Mouse (Mus musculus): ENCODE results near the gene Fbxw2. TPM values are rescaled to one million over a fixed set of nuclear protein-coding genes. Genes with fewer than 3 reads are reported as not detected.
"Not testable (repeated sequence)": the region's sequence is repeated elsewhere in the genome, so short reads cannot be mapped to it uniquely, and the experiment has no call there.

The Fbxw2 gene
- polyA plus RNA-seq, 1 experiment from 2014 or later: 71.1 TPM

GRCm38 (mm10) chr2:34826460-34827231 is 535 bp upstream of the Fbxw2 start:
- WGBS: 33% methylated on average over 20 of the region's 21 CpGs
- Histone ChIP-seq H3K9ac (ENCODE audit: low read length) (peak overlapping the region; percentile 98), H3K36me3 (ENCODE audit: control insufficient read depth, insufficient read depth) (peaks cover 8% of the 10 kb centered on the region; the same call in 1 of the 2 replicates), H3K4me1 (ENCODE audit: control insufficient read depth, insufficient read depth, low read length) (peaks cover 13% of the 10 kb centered on the region), H3K9me3 (replicated peaks; ENCODE audit: control insufficient read depth, low read length) (no peaks in the 10 kb centered on the region), H3K4me2 (ENCODE audit: low read depth, low read length) (peak overlapping the region; percentile 72), H3K4me3 (ENCODE audit: low read length) (peak overlapping the region; percentile 100), H3K27ac (ENCODE audit: low read length) (peak overlapping the region; percentile 9; the same call in 1 of the 2 replicates), H3K27me3 (ENCODE audit: control insufficient read depth, insufficient read depth, low read length) (no peaks in the 10 kb centered on the region; the same call in 1 of the 2 replicates)
- no peak for ATAC-seq (replicated peaks; ENCODE audit: extremely low read depth, insufficient read depth, low FRiP score)

- no peaks in the 10 kb centered on the region for H3K4me1 ChIP-seq (ENCODE audit: control insufficient read depth, insufficient read depth, low read length)
- no peak overlapping the region for H3K4me2 ChIP-seq (ENCODE audit: low read depth, low read length)
- H3K27ac ChIP-seq (ENCODE audit: low read length): no peak overlapping the region
- 93% methylated on average over 2 of the region's 2 CpGs for WGBS
- H3K4me3 ChIP-seq (ENCODE audit: low read length): no peak overlapping the region
- H3K9ac ChIP-seq (ENCODE audit: low read length): no peak overlapping the region
- H3K36me3 ChIP-seq (ENCODE audit: control insufficient read depth, insufficient read depth): peaks cover 20% of the 10 kb centered on the region; the same call in 1 of the 2 replicates
- ATAC-seq (replicated peaks; ENCODE audit: extremely low read depth, insufficient read depth, low FRiP score): no peak
- H3K9me3 ChIP-seq (replicated peaks; ENCODE audit: control insufficient read depth, low read length): no peaks in the 10 kb centered on the region
- no peaks in the 10 kb centered on the region for H3K27me3 ChIP-seq (ENCODE audit: control insufficient read depth, insufficient read depth, low read length)
These were observed 7.6 kb downstream of the Fbxw2 start for GRCm38 (mm10) chr2:34818492-34818891.

GRCm38 (mm10) chr2:34815893-34816292 is 10.2 kb downstream of the Fbxw2 start:
- WGBS: 92% methylated on average over 2 of the region's 2 CpGs
- H3K4me3 ChIP-seq (ENCODE audit: low read length): not testable (repeated sequence)

GRCm38 (mm10) chr2:34812706-34813105 is 13.4 kb downstream of the Fbxw2 start:
- H3K4me1 ChIP-seq (ENCODE audit: control insufficient read depth, insufficient read depth, low read length): no peaks in the 10 kb centered on the region; the same call in 1 of the 2 replicates
- no peak overlapping the region for H3K4me2 ChIP-seq (ENCODE audit: low read depth, low read length)
- ATAC-seq (replicated peaks; ENCODE audit: extremely low read depth, insufficient read depth, low FRiP score): no peak
- H3K4me3 ChIP-seq (ENCODE audit: low read length): no peak overlapping the region
- peaks cover 27% of the 10 kb centered on the region for H3K36me3 ChIP-seq (ENCODE audit: control insufficient read depth, insufficient read depth)
- no peaks in the 10 kb centered on the region for H3K27me3 ChIP-seq (ENCODE audit: control insufficient read depth, insufficient read depth, low read length)
- H3K9ac ChIP-seq (ENCODE audit: low read length): no peak overlapping the region
- WGBS: 73% methylated on average over 7 of the region's 7 CpGs
- H3K9me3 ChIP-seq (replicated peaks; ENCODE audit: control insufficient read depth, low read length): no peaks in the 10 kb centered on the region
- no peak overlapping the region for H3K27ac ChIP-seq (ENCODE audit: low read length)

More at GRCm38 (mm10) chr2:34815893-34816292, 10.2 kb downstream of the Fbxw2 start:
- peaks cover 26% of the 10 kb centered on the region for H3K36me3 ChIP-seq (ENCODE audit: control insufficient read depth, insufficient read depth)
- not testable (repeated sequence) for ATAC-seq (replicated peaks; ENCODE audit: extremely low read depth, insufficient read depth, low FRiP score); H3K27me3 ChIP-seq (ENCODE audit: control insufficient read depth, insufficient read depth, low read length); H3K4me1 ChIP-seq (ENCODE audit: control insufficient read depth, insufficient read depth, low read length); H3K9me3 ChIP-seq (replicated peaks; ENCODE audit: control insufficient read depth, low read length); H3K4me2 ChIP-seq (ENCODE audit: low read depth, low read length); H3K27ac ChIP-seq (ENCODE audit: low read length); H3K9ac ChIP-seq (ENCODE audit: low read length)

- ATAC-seq (replicated peaks; ENCODE audit: extremely low read depth, insufficient read depth, low FRiP score): no peak
- 88% methylated on average over 3 of the region's 3 CpGs for WGBS
- Histone ChIP-seq H3K27ac (ENCODE audit: low read length) (no peak overlapping the region), H3K9me3 (replicated peaks; ENCODE audit: control insufficient read depth, low read length) (no peaks in the 10 kb centered on the region), H3K4me2 (ENCODE audit: low read depth, low read length) (no peak overlapping the region), H3K9ac (ENCODE audit: low read length) (no peak overlapping the region), H3K4me3 (ENCODE audit: low read length) (no peak overlapping the region), H3K36me3 (ENCODE audit: control insufficient read depth, insufficient read depth) (peaks cover 27% of the 10 kb centered on the region), H3K4me1 (ENCODE audit: control insufficient read depth, insufficient read depth, low read length) (peaks cover 3% of the 10 kb centered on the region; the same call in 1 of the 2 replicates), H3K27me3 (ENCODE audit: control insufficient read depth, insufficient read depth, low read length) (no peaks in the 10 kb centered on the region)
These were observed 15.3 kb downstream of the Fbxw2 start for GRCm38 (mm10) chr2:34810775-34811174.

- 94% methylated on average over 1 of the region's 1 CpGs for whole genome bisulfite sequencing
These were observed 16.5 kb downstream of the Fbxw2 start for GRCm38 (mm10) chr2:34809568-34809967.

GRCm38 (mm10) chr2:34808057-34808456 is 18.1 kb downstream of the Fbxw2 start:
- Histone ChIP-seq H3K36me3 (ENCODE audit: control insufficient read depth, insufficient read depth) (peaks cover 28% of the 10 kb centered on the region), H3K9me3 (replicated peaks; ENCODE audit: control insufficient read depth, low read length) (no peaks in the 10 kb centered on the region), H3K4me1 (ENCODE audit: control insufficient read depth, insufficient read depth, low read length) (peaks cover 19% of the 10 kb centered on the region), H3K4me2 (ENCODE audit: low read depth, low read length) (no peak overlapping the region), H3K4me3 (ENCODE audit: low read length) (no peak overlapping the region), H3K9ac (ENCODE audit: low read length) (no peak overlapping the region), H3K27ac (ENCODE audit: low read length) (no peak overlapping the region), H3K27me3 (ENCODE audit: control insufficient read depth, insufficient read depth, low read length) (no peaks in the 10 kb centered on the region)
- no peak for ATAC-seq (replicated peaks; ENCODE audit: extremely low read depth, insufficient read depth, low FRiP score)
- 64% methylated on average over 2 of the region's 2 CpGs for WGBS

More at GRCm38 (mm10) chr2:34809568-34809967, 16.5 kb downstream of the Fbxw2 start:
- Histone ChIP-seq H3K36me3 (ENCODE audit: control insufficient read depth, insufficient read depth) (peaks cover 28% of the 10 kb centered on the region), H3K27me3 (ENCODE audit: control insufficient read depth, insufficient read depth, low read length) (no peaks in the 10 kb centered on the region), H3K9me3 (replicated peaks; ENCODE audit: control insufficient read depth, low read length) (no peaks in the 10 kb centered on the region), H3K4me3 (ENCODE audit: low read length) (no peak overlapping the region), H3K27ac (ENCODE audit: low read length) (no peak overlapping the region), H3K4me2 (ENCODE audit: low read depth, low read length) (no peak overlapping the region), H3K4me1 (ENCODE audit: control insufficient read depth, insufficient read depth, low read length) (peaks cover 7% of the 10 kb centered on the region), H3K9ac (ENCODE audit: low read length) (no peak overlapping the region)
- ATAC-seq (replicated peaks; ENCODE audit: extremely low read depth, insufficient read depth, low FRiP score): no peak

GRCm38 (mm10) chr2:34805364-34805950 is 20.7 kb downstream of the Fbxw2 start:
- Histone ChIP-seq H3K4me2 (ENCODE audit: low read depth, low read length) (no peak overlapping the region), H3K36me3 (ENCODE audit: control insufficient read depth, insufficient read depth) (peaks cover 15% of the 10 kb centered on the region)
- 85% methylated on average over 10 of the region's 10 CpGs for WGBS

GRCm38 (mm10) chr2:34804815-34805214 is 21.3 kb downstream of the Fbxw2 start:
- Histone ChIP-seq H3K4me2 (ENCODE audit: low read depth, low read length) (no peak overlapping the region), H3K27ac (ENCODE audit: low read length) (no peak overlapping the region), H3K27me3 (ENCODE audit: control insufficient read depth, insufficient read depth, low read length) (no peaks in the 10 kb centered on the region), H3K9me3 (replicated peaks; ENCODE audit: control insufficient read depth, low read length) (no peaks in the 10 kb centered on the region), H3K4me1 (ENCODE audit: control insufficient read depth, insufficient read depth, low read length) (peaks cover 24% of the 10 kb centered on the region), H3K4me3 (ENCODE audit: low read length) (no peak overlapping the region), H3K36me3 (ENCODE audit: control insufficient read depth, insufficient read depth) (peaks cover 15% of the 10 kb centered on the region), H3K9ac (ENCODE audit: low read length) (no peak overlapping the region)
- ATAC-seq (replicated peaks; ENCODE audit: extremely low read depth, insufficient read depth, low FRiP score): no peak
- WGBS: 30% methylated on average over 1 of the region's 1 CpGs

More at GRCm38 (mm10) chr2:34805364-34805950, 20.7 kb downstream of the Fbxw2 start:
- Histone ChIP-seq H3K27ac (ENCODE audit: low read length) (no peak overlapping the region), H3K4me3 (ENCODE audit: low read length) (no peak overlapping the region), H3K9me3 (replicated peaks; ENCODE audit: control insufficient read depth, low read length) (no peaks in the 10 kb centered on the region), H3K27me3 (ENCODE audit: control insufficient read depth, insufficient read depth, low read length) (no peaks in the 10 kb centered on the region), H3K4me1 (ENCODE audit: control insufficient read depth, insufficient read depth, low read length) (peaks cover 19% of the 10 kb centered on the region), H3K9ac (ENCODE audit: low read length) (no peak overlapping the region)
- no peak for ATAC-seq (replicated peaks; ENCODE audit: extremely low read depth, insufficient read depth, low FRiP score)

Measured in heart, embryonic 16.5 days (tissue).